ENCODE assay signal across 10 mouse cellular contexts in genomic region chr13:83721563-83721962, GRCm38 (mm10).
A peak's percentile ranks its signal among the peaks of the same experiment; 100 is the strongest.
DNase-seq lines count a peak whose midpoint lies in the region; ATAC-seq and TF ChIP-seq lines count a peak whose summit lies in the region.
"Had no signal": no experiment of that assay in that cellular context is flagged by ENCODE, and none has a peak within 500 bp of the region (broad histone marks: within the 10 kb centered on the region; RNA-seq: fewer than 3 reads in every experiment).

No protein-coding gene starts in this region.

- H3K27me3 ChIP-seq in heart, embryonic 15.5 days: peaks cover 97% of the 10 kb centered on the region
- peaks cover 5% of the 10 kb centered on the region; the same call in 1 of the 2 replicates for H3K27me3 ChIP-seq in forebrain, embryonic 11.5 days (ENCODE audit: control insufficient read depth, insufficient read depth, low read length)
- H3K27me3 ChIP-seq in midbrain, embryonic 11.5 days (ENCODE audit: control insufficient read depth, insufficient read depth, low read length): peaks cover 63% of the 10 kb centered on the region

- WGBS in heart, embryonic 15.5 days: 2% methylated on average over 14 of the region's 14 CpGs
- WGBS in forebrain, embryonic 11.5 days: under 1% methylated on average over 14 of the region's 14 CpGs
- under 1% methylated on average over 14 of the region's 14 CpGs for WGBS in midbrain, embryonic 11.5 days
- WGBS in lung, adult 2 months: 5% methylated on average over 14 of the region's 14 CpGs

- no peak for DNase-seq in heart, postnatal 14 days
- peak; percentile 57 for DNase-seq in cerebellum, adult 11 months
- DNase-seq in forebrain, embryonic 11.5 days (ENCODE audit: low spot score): peak; percentile 80
- peak; percentile 97 for DNase-seq in midbrain, embryonic 11.5 days (ENCODE audit: low spot score, missing footprints)
- no peak for DNase-seq in lung, adult 2 months
- DNase-seq in kidney, postnatal 4 days: no peak
- DNase-seq in heart, postnatal 25 days (ENCODE audit: low spot score): no peak
- DNase-seq: lung, postnatal 36 days had no signal

- H3K9me3 ChIP-seq in heart, embryonic 15.5 days (replicated peaks): 0 out of 2 replicates have a peak, but pooled peaks cover 3% of the 10 kb centered on the region
- H3K9me3 ChIP-seq in forebrain, embryonic 11.5 days (ENCODE audit: control insufficient read depth, low read length): no peaks in the 10 kb centered on the region
- no peaks in the 10 kb centered on the region for H3K9me3 ChIP-seq in midbrain, embryonic 11.5 days (ENCODE audit: control insufficient read depth, low read length)

- no peak for TF ChIP-seq CTCF in lung, adult 2 months (IDR thresholded peaks at IDR 0.05; ENCODE audit: insufficient read depth, low read length)

- H3K9ac ChIP-seq in heart, embryonic 15.5 days: no peak overlapping the region
- H3K9ac ChIP-seq in forebrain, embryonic 11.5 days (ENCODE audit: low read length): peak overlapping the region; percentile 100
- peak overlapping the region; percentile 79 for H3K9ac ChIP-seq in midbrain, embryonic 11.5 days (ENCODE audit: low read length)

- peaks cover 7% of the 10 kb centered on the region for H3K4me1 ChIP-seq in heart, embryonic 15.5 days (replicated peaks)
- H3K4me1 ChIP-seq in forebrain, embryonic 11.5 days (replicated peaks; ENCODE audit: control insufficient read depth, insufficient read depth, low read length): no peaks in the 10 kb centered on the region
- peaks cover 17% of the 10 kb centered on the region for H3K4me1 ChIP-seq in midbrain, embryonic 11.5 days (ENCODE audit: control insufficient read depth, insufficient read depth, low read length)
- no peaks in the 10 kb centered on the region for H3K4me1 ChIP-seq in lung, adult 2 months (ENCODE audit: control insufficient read depth, insufficient read depth, low read length)

- TF ChIP-seq POLR2A in lung, adult 2 months (IDR thresholded peaks at IDR 0.05; ENCODE audit: borderline replicate concordance, extremely low read depth, low read depth, low read length): no peak

- H3K4me3 ChIP-seq in heart, embryonic 15.5 days: 0 out of 2 replicates have a peak overlapping the region, but pooled peaks have one; percentile 7
- H3K4me3 ChIP-seq in forebrain, embryonic 11.5 days (ENCODE audit: low read depth, low read length): peak overlapping the region; percentile 85
- H3K4me3 ChIP-seq in midbrain, embryonic 11.5 days (ENCODE audit: low read depth, low read length): peak overlapping the region; percentile 46
- H3K4me3 ChIP-seq in lung, adult 2 months (replicated peaks; ENCODE audit: extremely low read depth, low read depth, low read length): no peak overlapping the region

- H3K4me2 ChIP-seq in heart, embryonic 15.5 days: no peak overlapping the region
- peak overlapping the region; percentile 75 for H3K4me2 ChIP-seq in forebrain, embryonic 11.5 days (ENCODE audit: low read depth, low read length, severe bottlenecking)
- H3K4me2 ChIP-seq in midbrain, embryonic 11.5 days: peak overlapping the region; percentile 62

- H3K27ac ChIP-seq in heart, embryonic 15.5 days: no peak overlapping the region
- H3K27ac ChIP-seq in forebrain, embryonic 11.5 days (ENCODE audit: low read depth, low read length): peak overlapping the region; percentile 100
- peak overlapping the region; percentile 75 for H3K27ac ChIP-seq in midbrain, embryonic 11.5 days (ENCODE audit: low read depth, low read length)

- intact Hi-C loops in heart, postnatal 14 days (cut with DNase I): no loop called here
- intact Hi-C loops in heart, postnatal 25 days (cut with DNase I): no loop called here

- no peaks in the 10 kb centered on the region for H3K36me3 ChIP-seq in heart, embryonic 15.5 days
- no peaks in the 10 kb centered on the region for H3K36me3 ChIP-seq in forebrain, embryonic 11.5 days (ENCODE audit: control insufficient read depth, insufficient read depth, low read length)
- H3K36me3 ChIP-seq in midbrain, embryonic 11.5 days (ENCODE audit: control insufficient read depth, insufficient read depth, low read length): no peaks in the 10 kb centered on the region

- ATAC-seq in heart, embryonic 15.5 days (replicated peaks; ENCODE audit: insufficient number of reproducible peaks, insufficient read depth, low FRiP score, low read depth): no peak
- peak; percentile 32 for ATAC-seq in forebrain, embryonic 11.5 days (replicated peaks; ENCODE audit: low FRiP score)
- peak; percentile 30 for ATAC-seq in midbrain, embryonic 11.5 days (ENCODE audit: low FRiP score)
- ATAC-seq: inflammation-experienced regulatory T-cells, adult 6 months had no signal

Comparison
In these comparisons a context has a peak if more than half of its experiments do, and no peak if none do; other contexts are left out.
1. DNase-seq: peak in cerebellum, adult 11 months (single experiment), forebrain, embryonic 11.5 days (single experiment) and midbrain, embryonic 11.5 days (single experiment); none in heart, postnatal 14 days (0 of 2), lung, adult 2 months (single experiment), kidney, postnatal 4 days (0 of 2) and heart, postnatal 25 days (single experiment).